Mouse (Mus musculus): Measurements from ENCODE around the gene Olfr1394. TPM values are rescaled to one million over a fixed set of nuclear protein-coding genes. Genes with fewer than 3 reads are reported as not detected.
"Not testable (repeated sequence)": the region's sequence is repeated elsewhere in the genome, so short reads cannot be mapped to it uniquely, and the experiment has no call there.

Olfr1394 gene
- polyA plus RNA-seq, 1 experiment = not detected

DNA sequence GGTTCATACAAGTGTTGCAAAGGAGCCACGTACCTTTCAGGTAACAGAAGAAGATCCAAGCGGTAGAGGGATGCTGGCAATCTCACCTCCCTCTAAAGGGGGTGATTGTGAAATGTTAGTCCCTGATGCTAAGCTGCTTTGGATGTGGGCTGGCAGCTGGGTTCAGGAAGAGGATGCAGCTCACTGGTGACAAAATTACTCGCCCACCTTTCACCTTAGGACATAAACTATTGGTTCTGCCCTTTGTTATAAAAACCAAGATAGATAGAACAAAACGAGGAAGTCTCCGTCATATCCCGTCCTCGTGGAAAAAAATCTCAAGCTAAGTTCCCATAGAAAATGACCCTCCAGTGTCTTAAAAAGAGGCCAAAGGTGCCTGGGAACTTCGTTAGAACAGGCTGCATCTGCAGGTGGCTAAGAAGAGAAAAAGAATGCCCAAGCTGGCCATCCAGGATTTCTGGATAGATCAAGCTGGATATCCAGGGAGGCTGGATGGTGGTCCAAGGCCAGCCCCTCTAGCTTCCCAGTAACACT is 32.8 kb downstream of the Olfr1394 start, which contains the start of gene Btnl9:
Btnl9 (minus strand) TSS at position 205 of the 534 bp plus-strand sequence.
- 70% methylated on average over 8 of the region's 8 CpGs for WGBS
- no peak for DNase-seq (ENCODE audit: low read depth, low spot score)

DNA sequence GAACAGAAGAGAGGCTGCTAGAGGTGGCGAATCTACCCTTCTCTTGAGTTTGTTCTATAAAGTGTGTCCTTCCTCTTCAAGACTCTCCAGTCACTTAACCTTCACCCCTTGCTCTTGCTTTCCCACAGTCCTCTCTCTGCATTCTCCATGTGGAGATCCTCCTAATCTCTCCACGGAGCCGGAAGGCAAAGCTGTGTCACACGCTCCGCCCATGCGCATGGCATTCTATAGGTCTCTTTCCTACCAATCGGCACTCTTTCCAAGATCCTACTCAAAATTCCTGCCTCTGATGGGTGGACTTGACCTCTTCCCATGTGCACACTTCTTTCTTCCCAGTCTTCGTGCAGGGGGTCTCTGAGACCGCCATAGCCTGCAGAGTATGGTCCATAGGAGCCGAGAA is 33.5 kb downstream of the Olfr1394 start:
- no peak for DNase-seq (ENCODE audit: low read depth, low spot score)
- 83% methylated on average over 10 of the region's 10 CpGs for WGBS

GRCm38 (mm10) chr11:49189737-49190136 is 35.6 kb downstream of the Olfr1394 start:
- under 1% methylated on average over 7 of the region's 7 CpGs for WGBS
- DNase-seq (ENCODE audit: low read depth, low spot score) = no peak

DNA sequence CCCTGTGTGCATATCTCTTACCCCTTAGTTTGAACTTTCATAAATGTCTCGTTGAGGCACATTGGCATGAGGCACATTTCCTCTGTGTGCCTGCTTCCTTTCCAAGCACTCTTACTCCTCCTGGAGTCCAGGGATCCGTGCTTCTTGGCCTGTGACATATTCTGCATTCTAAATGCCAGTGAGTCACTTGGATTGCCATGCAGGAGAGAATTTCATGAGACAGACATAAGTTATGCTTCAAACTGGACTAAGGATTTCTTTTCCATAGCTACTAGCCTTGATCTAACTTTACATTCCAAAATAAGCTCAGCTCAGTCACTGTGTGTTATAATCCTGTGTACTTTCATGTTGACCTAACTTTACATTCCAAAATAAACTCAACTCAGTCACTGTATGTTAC is 36.9 kb downstream of the Olfr1394 start:
- no peak for DNase-seq (ENCODE audit: low read depth, low spot score)
- 33% methylated on average over 2 of the region's 2 CpGs for WGBS

GRCm38 (mm10) chr11:49194771-49195170 is 40.6 kb downstream of the Olfr1394 start:
- DNase-seq (ENCODE audit: low read depth, low spot score) = not testable (repeated sequence)
- WGBS = 91% methylated on average over 9 of the region's 9 CpGs

- WGBS = 84% methylated on average over 7 of the region's 7 CpGs
- no peak for DNase-seq (ENCODE audit: low read depth, low spot score)
Observed at GRCm38 (mm10) chr11:49195819-49196322, 41.7 kb downstream of the Olfr1394 start.

- DNase-seq (ENCODE audit: low read depth, low spot score) = no peak
Observed at GRCm38 (mm10) chr11:49200666-49201065, 46.5 kb downstream of the Olfr1394 start.

DNA sequence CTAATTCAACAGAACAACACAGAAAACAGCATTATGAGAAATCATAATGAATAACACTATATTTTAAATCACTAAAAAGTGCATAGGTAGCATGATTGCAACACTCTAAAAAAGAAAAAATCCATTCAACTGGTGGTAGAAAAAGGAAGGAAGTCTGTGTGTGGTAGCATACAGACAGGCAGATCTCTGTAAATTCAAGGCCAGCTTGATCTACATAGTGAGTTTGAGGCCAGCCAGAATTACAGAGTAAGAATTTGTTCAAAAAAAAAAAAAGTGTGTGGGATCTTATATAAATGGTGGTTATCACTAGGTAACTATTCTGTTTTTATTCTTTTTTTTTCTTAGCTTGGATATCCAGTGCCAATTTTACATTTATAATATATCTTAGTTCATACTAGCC is 47.0 kb downstream of the Olfr1394 start:
- no peak for DNase-seq (ENCODE audit: low read depth, low spot score)

DNA sequence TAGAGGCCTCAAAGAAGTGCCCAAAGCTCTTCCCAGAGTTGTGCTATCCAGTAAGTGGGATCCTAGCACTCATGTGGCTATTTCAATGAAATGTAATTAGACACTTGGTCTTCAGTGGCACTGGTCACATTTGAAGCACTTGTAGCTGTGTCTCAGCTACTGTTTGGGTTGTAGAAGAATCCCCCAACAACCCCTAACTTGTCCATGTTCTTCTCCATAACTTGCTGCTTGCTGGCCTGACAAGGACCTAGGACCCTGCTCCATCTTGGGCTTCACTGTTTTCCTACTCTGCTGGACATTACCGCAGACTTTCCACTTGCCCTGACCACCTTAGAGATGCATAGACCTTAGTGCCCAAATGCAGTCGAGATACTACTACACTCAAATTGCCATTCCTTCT is 47.9 kb downstream of the Olfr1394 start:
- WGBS = 12% methylated on average over 2 of the region's 2 CpGs

DNA sequence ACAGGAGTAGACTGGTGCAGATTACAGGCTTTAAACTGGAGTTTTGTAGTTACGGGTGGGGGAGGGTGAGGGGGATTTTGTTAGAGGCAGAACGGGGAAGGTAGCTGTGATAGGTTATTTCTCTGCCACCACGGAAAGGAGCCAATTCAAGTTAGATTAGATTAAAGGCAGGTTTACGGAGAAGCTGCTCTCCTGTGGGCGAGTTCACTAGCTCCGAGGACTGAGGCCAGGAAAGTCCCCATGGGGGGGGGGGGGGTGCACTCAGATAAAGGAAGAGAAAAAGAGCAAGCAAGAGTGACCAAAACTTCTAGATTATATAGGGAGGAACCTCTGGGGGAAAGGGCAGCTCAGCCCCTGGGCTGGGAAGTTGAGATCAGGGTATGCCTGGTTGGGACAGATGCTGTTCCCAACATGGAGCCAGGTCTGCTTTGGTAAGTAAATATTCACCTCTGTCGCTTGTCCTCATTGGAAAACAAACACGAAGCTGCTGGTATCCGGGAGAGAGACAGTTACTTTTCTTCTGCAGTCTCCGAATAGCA is 48.4 kb downstream of the Olfr1394 start:
- under 1% methylated on average over 10 of the region's 10 CpGs for WGBS
- no peak for DNase-seq (ENCODE audit: low read depth, low spot score)

More for the DNA sequence above, 47.9 kb downstream of the Olfr1394 start:
- no peak for DNase-seq (ENCODE audit: low read depth, low spot score)

DNA sequence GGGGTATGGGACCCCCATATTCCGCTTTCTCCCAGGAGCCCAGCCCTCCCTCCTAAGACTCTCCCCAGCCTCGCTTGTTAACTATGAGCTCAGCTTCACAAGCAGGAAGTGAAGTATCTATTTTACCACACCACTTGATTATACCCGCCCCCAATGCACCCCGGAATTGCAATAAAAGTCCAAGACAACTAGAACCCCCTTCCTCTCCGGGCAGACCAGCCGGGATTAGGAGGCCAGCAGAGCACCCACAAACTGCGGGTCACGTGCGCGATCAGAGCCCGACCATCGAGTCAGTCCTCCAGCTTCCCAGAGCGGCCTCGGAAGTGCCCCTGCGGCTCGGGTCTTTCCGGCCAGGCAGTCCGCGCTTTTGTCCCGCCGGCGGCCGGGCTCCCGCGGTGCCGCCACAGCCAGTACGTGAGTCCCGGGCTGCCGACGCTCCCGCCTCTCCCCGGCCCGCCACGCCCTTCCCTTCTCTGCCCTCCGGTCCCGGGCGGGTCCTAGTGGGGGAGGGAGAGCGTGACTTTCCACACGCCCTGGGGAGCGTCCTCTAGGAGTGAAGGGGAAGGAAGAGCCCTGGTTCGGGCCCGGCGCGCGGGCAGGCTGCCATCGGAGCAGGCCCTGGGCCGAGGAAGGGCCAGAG is 49.1 kb downstream of the Olfr1394 start, which contains the start of gene Zfp62:
Zfp62 (plus strand) TSS at position 164 of the 640 bp plus-strand sequence.
- peak; percentile 82 for DNase-seq (ENCODE audit: low read depth, low spot score)
- WGBS = 1% methylated on average over 47 of the region's 47 CpGs

DNA sequence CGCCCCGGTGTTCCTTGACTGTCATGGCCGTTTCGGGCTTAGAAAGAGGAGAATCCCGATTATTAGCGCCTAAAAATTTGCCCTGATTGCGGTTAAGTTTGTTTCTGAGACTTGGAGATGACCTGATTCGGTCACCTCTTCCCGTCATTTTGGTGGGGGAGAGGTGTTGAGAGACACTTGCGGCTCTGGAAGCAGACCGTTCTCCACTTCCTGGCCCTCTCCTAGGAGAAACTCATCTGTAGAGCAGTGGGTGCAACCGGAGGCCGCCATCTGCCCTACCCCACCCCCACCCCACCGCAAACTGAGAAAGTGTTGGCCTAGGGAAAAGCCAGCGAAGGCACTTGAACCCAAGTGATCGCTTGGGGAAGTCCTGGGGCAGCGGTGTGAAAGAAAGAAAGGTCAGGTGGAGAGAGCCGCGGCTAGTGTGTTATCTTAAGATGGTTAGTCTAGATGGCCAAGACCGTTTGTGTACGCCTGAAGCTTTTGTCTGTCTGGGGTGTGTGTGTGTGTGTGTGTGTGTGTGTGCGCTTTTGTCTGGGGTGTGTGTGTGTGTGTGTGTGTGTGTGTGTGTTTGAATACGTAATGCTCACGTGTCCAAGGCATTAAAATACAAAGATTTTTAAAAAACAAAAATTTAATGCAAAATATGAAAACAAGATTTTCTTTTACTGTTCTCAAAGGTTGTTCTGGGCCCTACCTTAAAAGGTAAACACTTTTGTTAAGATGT is 49.8 kb downstream of the Olfr1394 start:
- no peak for DNase-seq (ENCODE audit: low read depth, low spot score)
- 1% methylated on average over 24 of the region's 24 CpGs for WGBS

- no peak for DNase-seq (ENCODE audit: low read depth, low spot score)
- 76% methylated on average over 6 of the region's 6 CpGs for WGBS
Observed at GRCm38 (mm10) chr11:49205080-49205590, 51.0 kb downstream of the Olfr1394 start.

DNA sequence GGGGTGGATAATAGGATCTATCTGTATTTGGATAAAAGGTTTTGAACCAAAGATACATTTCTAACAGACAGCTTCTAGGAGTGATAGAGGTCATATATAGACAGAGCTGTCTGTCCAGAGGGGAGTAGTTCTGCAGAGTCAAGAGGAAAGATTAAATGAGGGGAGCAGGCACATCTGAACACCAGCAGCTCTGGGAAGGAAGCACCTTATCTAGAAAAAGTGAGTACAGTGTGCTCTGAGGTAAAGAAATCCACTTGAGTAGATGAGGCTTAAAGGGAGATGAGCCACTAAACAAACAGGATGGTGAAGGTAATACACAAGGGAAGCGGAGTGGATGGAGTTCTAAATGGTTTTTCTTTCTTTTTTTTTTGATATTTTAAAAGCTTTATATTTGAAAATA is 53.3 kb downstream of the Olfr1394 start:
- 98% methylated on average over 1 of the region's 1 CpGs for WGBS
- DNase-seq (ENCODE audit: low read depth, low spot score) = no peak

Other genes starting within 250 kb of the Olfr1394 start
- 51.6 and 64.4 TPM in 2 replicates for gene Psme2b, start 208.2 kb upstream of the Olfr1394 start, polyA plus RNA-seq (2012; rRNA removed)
- 0.63 and 1.6 TPM in 2 replicates for gene Olfr56, start 175.5 kb upstream of the Olfr1394 start, polyA plus RNA-seq (2012; rRNA removed)
- 0.86 and 2.9 TPM in 2 replicates for gene 9930111J21Rik1, start 175.0 kb upstream of the Olfr1394 start, polyA plus RNA-seq (2012; rRNA removed)
- 0.27 and 1.3 TPM in 2 replicates for gene Gm12185, start 162.2 kb upstream of the Olfr1394 start, polyA plus RNA-seq (2012; rRNA removed)
- gene Tgtp1, start 160.2 kb upstream of the Olfr1394 start, polyA plus RNA-seq (2012; rRNA removed) = 2.7 and 3.4 TPM in 2 replicates
- 0.42 and 1.9 TPM in 2 replicates for gene 9930111J21Rik2, start 103.1 kb upstream of the Olfr1394 start, polyA plus RNA-seq (2012; rRNA removed)
- 20.1 and 21.4 TPM in 2 replicates for gene Tgtp2, start 90.2 kb upstream of the Olfr1394 start, polyA plus RNA-seq (2012; rRNA removed)
- 26.9 and 30.2 TPM in 2 replicates for gene Ifi47, start 77.8 kb upstream of the Olfr1394 start, polyA plus RNA-seq (2012; rRNA removed)
- not detected in 2 replicates for gene Olfr1396, start 39.5 kb upstream of the Olfr1394 start, polyA plus RNA-seq (2012; rRNA removed)
- not detected in 2 replicates for gene Olfr1395, start 12.1 kb upstream of the Olfr1394 start, polyA plus RNA-seq (2012; rRNA removed)
- gene Btnl9, start 32.8 kb downstream of the Olfr1394 start, polyA plus RNA-seq (2012; rRNA removed) = 0.10 and 0.30 TPM in 2 replicates
- 1.1 and 1.8 TPM in 2 replicates for gene Zfp62, start 48.9 kb downstream of the Olfr1394 start, polyA plus RNA-seq (2012; rRNA removed)
- gene Mgat1, start 89.8 kb downstream of the Olfr1394 start, polyA plus RNA-seq (2012; rRNA removed) = 120 and 150 TPM in 2 replicates
- gene Olfr1393, start 123.9 kb downstream of the Olfr1394 start, polyA plus RNA-seq (2012; rRNA removed) = 0.19 and 0.32 TPM in 2 replicates
- gene Olfr1392, start 130.9 kb downstream of the Olfr1394 start, polyA plus RNA-seq (2012; rRNA removed) = 0.18 and 0.29 TPM in 2 replicates
- gene Olfr10, start 150.4 kb downstream of the Olfr1394 start, polyA plus RNA-seq (2012; rRNA removed) = not detected in 2 replicates
- not detected in 2 replicates for gene Olfr1391, start 168.4 kb downstream of the Olfr1394 start, polyA plus RNA-seq (2012; rRNA removed)
- not detected in 2 replicates for gene Olfr1390, start 180.8 kb downstream of the Olfr1394 start, polyA plus RNA-seq (2012; rRNA removed)